Mouse (Mus musculus) small intestine, adult 2 months (tissue): Measurements from ENCODE around the gene Tulp2. TPM values are rescaled to one million over a fixed set of nuclear protein-coding genes. Genes with fewer than 3 reads are reported as not detected.

Source experiments
- H3K27ac ChIP-seq: fragments of 200-500 bp; 2 replicates; pipeline ENCODE4 v1.5.1; 2012; ENCODE audit warnings: low read depth, low read length, control low read depth, inconsistent platforms; ENCODE audit not compliant: insufficient read depth
- H3K27me3 ChIP-seq: fragments of 200-500 bp; 2 replicates; pipeline ENCODE4 v1.6.1; 2012; ENCODE audit warnings: mild to moderate bottlenecking, moderate library complexity, low read length, inconsistent platforms; ENCODE audit not compliant: control insufficient read depth, insufficient read depth
- H3K36me3 ChIP-seq: fragments of 200-500 bp; 2 replicates; pipeline ENCODE4 v1.6.1; 2012; ENCODE audit warnings: mild to moderate bottlenecking, low read length, control low read depth, inconsistent platforms; ENCODE audit not compliant: control insufficient read depth, insufficient read depth
- H3K4me1 ChIP-seq: fragments of 200-500 bp; 2 replicates; pipeline ENCODE4 v1.6.1; 2012; ENCODE audit warnings: low read length, inconsistent platforms, mixed read lengths; ENCODE audit not compliant: control insufficient read depth, insufficient read depth, insufficient read length
- H3K4me3 ChIP-seq: fragments of 200-500 bp; 2 replicates; pipeline ENCODE4 v1.5.1; 2012; ENCODE audit warnings: low read depth, mild to moderate bottlenecking, control low read depth, inconsistent platforms, low read length, moderate library complexity
- CTCF ChIP-seq: fragments of 200-500 bp; IDR thresholded peaks from 2 replicates; pipeline ENCODE4 v1.5.1; 2012; ENCODE audit warnings: low read depth, mild to moderate bottlenecking, control low read depth, inconsistent platforms, low read length, moderate library complexity, mixed read lengths; ENCODE audit not compliant: insufficient replicate concordance, insufficient read length; ENCODE audit errors: extremely low read depth
- POLR2A ChIP-seq: fragments of 200-500 bp; IDR thresholded peaks from 2 replicates; pipeline ENCODE4 v1.6.1; 2012; ENCODE audit warnings: low read depth, mild to moderate bottlenecking, control low read depth, inconsistent platforms, low read length, moderate library complexity
- WGBS: fragments of 180-500 bp; shearing (Covaris S2); methylation state at CpG from one replicate; pipeline ENCODE4 v1.1.7; 2018; 5-methylcytosine and 5-hydroxymethylcytosine counted together
- polyA plus RNA-seq: library from polyadenylated mRNA; depleted of rRNA; stranded (reverse); fragments of >200 nt; gene quantifications from 2 replicates; pipeline ENCODE4 v1.2.3, GENCODE M21; 2012; rRNA removed

Gene Tulp2
- polyA plus RNA-seq, result 0.09 TPM in 1 of 2 replicates, not detected in the other

- Histone ChIP-seq H3K27ac (no peak within 1 kb of the TSS), H3K27me3 (no peaks in the 10 kb centered on the region), H3K4me3 (no peak within 1 kb of the TSS), H3K36me3 (no peaks in the 10 kb centered on the region), H3K4me1 (no peaks in the 10 kb centered on the region)
- WGBS, result 47% methylated on average over 14 of the region's 15 CpGs
- TF ChIP-seq POLR2A, result no peak
- no peak for TF ChIP-seq CTCF
These were observed at the start of gene Tulp2 for GRCm38 (mm10) chr7:45481374-45481927. Gene Tulp2, plus strand, starts transcription at chr7:45481877.

DNA sequence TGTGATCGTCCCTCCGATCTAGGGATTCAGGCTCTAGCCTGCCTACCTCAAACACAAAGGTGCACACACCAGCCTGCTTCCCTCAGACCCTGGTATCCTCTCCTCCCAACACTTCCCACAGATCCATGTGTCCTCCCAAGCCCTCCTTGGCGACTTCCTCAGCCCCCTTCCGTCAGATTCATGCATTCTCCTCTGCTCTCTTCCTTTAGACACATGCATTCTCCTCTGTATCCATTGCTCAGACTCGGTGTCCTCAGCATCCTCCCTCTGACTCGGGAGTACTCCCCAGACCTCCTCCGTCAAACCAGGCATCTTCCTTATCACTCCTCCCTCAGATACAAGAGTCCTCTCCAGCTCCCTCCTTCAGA, 47.9 kb upstream of the Tulp2 start:
- Histone ChIP-seq H3K4me1 (peaks cover 19% of the 10 kb centered on the region), H3K27ac (peak overlapping the region; percentile 29), H3K36me3 (peaks cover 8% of the 10 kb centered on the region), H3K4me3 (peak overlapping the region; percentile 76), H3K27me3 (no peaks in the 10 kb centered on the region)
- TF ChIP-seq CTCF, result no peak
- no peak for TF ChIP-seq POLR2A
- 2% methylated on average over 7 of the region's 7 CpGs for WGBS

DNA sequence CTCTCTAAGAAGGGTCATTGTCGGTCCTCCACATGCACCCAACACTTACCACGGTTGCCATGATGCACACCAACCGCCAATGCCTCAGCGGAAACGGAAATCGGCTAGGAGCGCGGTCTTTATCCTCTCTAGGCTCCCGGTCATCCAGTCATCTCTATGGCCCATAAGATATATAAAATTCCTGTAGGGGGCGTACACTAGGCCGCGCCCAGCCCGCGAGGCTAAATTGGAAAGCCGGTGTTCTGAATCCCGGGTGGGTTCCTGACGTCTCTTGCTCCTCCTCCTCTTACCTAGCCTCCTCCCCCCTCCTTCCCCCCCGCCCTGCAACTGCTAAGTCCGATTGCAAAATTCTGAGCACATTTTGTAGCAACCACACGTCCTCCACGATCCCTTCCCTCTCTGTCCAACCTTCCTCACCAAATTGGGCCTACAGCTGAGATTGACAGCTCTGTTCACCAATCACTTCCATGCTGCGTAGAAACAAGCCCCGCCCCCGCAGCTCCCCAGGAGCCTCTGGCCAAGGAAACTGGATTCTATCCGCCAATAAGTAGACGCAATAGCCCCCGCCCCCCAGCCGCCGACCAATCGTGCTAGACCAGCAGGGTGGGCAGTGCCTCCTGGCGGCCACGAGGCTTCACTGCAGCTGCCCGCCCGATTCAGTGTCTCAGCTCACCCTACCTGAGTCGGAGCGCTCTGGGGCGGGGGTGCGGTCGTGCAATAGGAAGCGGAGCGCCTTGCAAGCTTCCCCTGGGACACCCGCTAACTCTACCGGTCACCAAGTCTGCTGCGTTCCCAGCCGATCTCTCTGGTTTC, 47.3 kb upstream of the Tulp2 start, which contains the start of gene Gys1:
Gene Gys1 (plus strand): TSS at position 642 of the 813 bp plus-strand sequence.
- WGBS, result under 1% methylated on average over 45 of the region's 45 CpGs
- Histone ChIP-seq H3K4me1 (peaks cover 19% of the 10 kb centered on the region), H3K27me3 (no peaks in the 10 kb centered on the region), H3K36me3 (peaks cover 4% of the 10 kb centered on the region), H3K4me3 (peak within 1 kb of the TSS; percentile 80), H3K27ac (peak within 1 kb of the TSS; percentile 51)
- TF ChIP-seq POLR2A (peak; percentile 77), CTCF (peak; percentile 85)

GRCm38 (mm10) chr7:45435038-45435437, 46.6 kb upstream of the Tulp2 start:
- Histone ChIP-seq H3K27ac (peak overlapping the region; percentile 51), H3K4me3 (peak overlapping the region; percentile 80), H3K27me3 (no peaks in the 10 kb centered on the region), H3K4me1 (peaks cover 19% of the 10 kb centered on the region), H3K36me3 (0 out of 2 replicates have a peak, but pooled peaks cover 2% of the 10 kb centered on the region)
- TF ChIP-seq CTCF (no peak), POLR2A (no peak; the same call in 1 of the 2 replicates)
- 1% methylated on average over 16 of the region's 16 CpGs for WGBS

DNA sequence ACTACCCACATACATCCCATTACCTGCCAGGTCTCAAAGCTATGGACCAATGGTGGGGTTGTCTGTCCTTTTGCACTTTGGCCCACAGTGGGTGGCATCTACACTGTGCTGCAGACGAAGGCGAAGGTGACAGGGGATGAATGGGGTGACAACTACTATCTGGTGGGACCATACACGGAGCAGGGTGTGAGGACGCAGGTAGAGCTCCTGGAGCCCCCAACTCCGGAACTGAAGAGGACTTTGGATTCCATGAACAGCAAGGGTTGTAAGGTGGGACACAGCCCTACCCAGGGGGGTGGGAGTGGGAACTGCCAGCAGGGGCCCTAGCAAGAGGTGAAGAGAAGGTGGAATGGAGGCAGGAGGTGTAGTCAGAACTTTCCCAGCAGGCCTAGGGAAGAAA, 45.2 kb upstream of the Tulp2 start:
- Histone ChIP-seq H3K4me3 (no peak overlapping the region), H3K36me3 (peaks cover 5% of the 10 kb centered on the region; the same call in 1 of the 2 replicates), H3K4me1 (peaks cover 15% of the 10 kb centered on the region), H3K27ac (no peak overlapping the region), H3K27me3 (no peaks in the 10 kb centered on the region)
- WGBS, result 96% methylated on average over 5 of the region's 5 CpGs
- TF ChIP-seq CTCF, result no peak
- no peak for TF ChIP-seq POLR2A

GRCm38 (mm10) chr7:45437046-45437445, 44.6 kb upstream of the Tulp2 start:
- no peak for TF ChIP-seq POLR2A
- TF ChIP-seq CTCF, result no peak
- WGBS, result 86% methylated on average over 6 of the region's 6 CpGs
- Histone ChIP-seq H3K36me3 (peaks cover 7% of the 10 kb centered on the region; the same call in 1 of the 2 replicates), H3K4me1 (peaks cover 15% of the 10 kb centered on the region), H3K27ac (no peak overlapping the region), H3K4me3 (no peak overlapping the region), H3K27me3 (no peaks in the 10 kb centered on the region)

- no peak within 1 kb of the TSS for H3K27ac ChIP-seq
- 39% methylated on average over 19 of the region's 19 CpGs for WGBS
- peaks cover 15% of the 10 kb centered on the region for H3K4me1 ChIP-seq
These were observed 44.0 kb upstream of the Tulp2 start, which contains the start of gene Ruvbl2 for GRCm38 (mm10) chr7:45437521-45438276. Gene Ruvbl2, minus strand, starts transcription at chr7:45438096.

More at GRCm38 (mm10) chr7:45437521-45438276, 44.0 kb upstream of the Tulp2 start, which contains the start of gene Ruvbl2:
- peaks cover 8% of the 10 kb centered on the region for H3K36me3 ChIP-seq
- TF ChIP-seq POLR2A (no peak), CTCF (peak; percentile 36; the same call in 1 of the 2 replicates)
- H3K4me3 ChIP-seq, result peak within 1 kb of the TSS; percentile 11; the same call in 1 of the 2 replicates
- H3K27me3 ChIP-seq, result no peaks in the 10 kb centered on the region
